Mouse (Mus musculus): Measurements from ENCODE around the gene Il11ra2. TPM values are rescaled to one million over a fixed set of nuclear protein-coding genes. Genes with fewer than 3 reads are reported as not detected.

The Il11ra2 gene
- polyA plus RNA-seq, 1 experiment from 2014 or later: not detected

Other genes with a start within 250 kb of the Il11ra2 start
- gene Gm21586, start 222.5 kb downstream of the Il11ra2 start, polyA plus RNA-seq (2015; fragmentation: Nextera tagmentation; extraction: Ambion mirVana): not detected in 2 replicates
- gene Gm2163, start 195.1 kb downstream of the Il11ra2 start, polyA plus RNA-seq (2015; fragmentation: Nextera tagmentation; extraction: Ambion mirVana): 0.13 and 0.14 TPM in 2 replicates
- not detected in 2 replicates for gene Fam205a2, start 133.7 kb downstream of the Il11ra2 start, polyA plus RNA-seq (2015; fragmentation: Nextera tagmentation; extraction: Ambion mirVana)
- gene Gm10591, start 49.7 kb downstream of the Il11ra2 start, polyA plus RNA-seq (2015; fragmentation: Nextera tagmentation; extraction: Ambion mirVana): not detected in 2 replicates
- not detected in 2 replicates for gene Gm2564, start 32.2 kb downstream of the Il11ra2 start, polyA plus RNA-seq (2015; fragmentation: Nextera tagmentation; extraction: Ambion mirVana)
- gene Ccl27b, start 6.6 kb downstream of the Il11ra2 start, polyA plus RNA-seq (2015; fragmentation: Nextera tagmentation; extraction: Ambion mirVana): not detected in 2 replicates
- 0.86 TPM in 1 of 2 replicates, not detected in the other for gene 4930578G10Rik, start 73.7 kb upstream of the Il11ra2 start, polyA plus RNA-seq (2015; fragmentation: Nextera tagmentation; extraction: Ambion mirVana)
- gene Ccl19, start 94.7 kb upstream of the Il11ra2 start, polyA plus RNA-seq (2015; fragmentation: Nextera tagmentation; extraction: Ambion mirVana): not detected in 2 replicates
- gene Ccl21a, start 112.1 kb upstream of the Il11ra2 start, polyA plus RNA-seq (2015; fragmentation: Nextera tagmentation; extraction: Ambion mirVana): 0.58 and 0.62 TPM in 2 replicates
- gene Fam205a1, start 192.0 kb upstream of the Il11ra2 start, polyA plus RNA-seq (2015; fragmentation: Nextera tagmentation; extraction: Ambion mirVana): 0.15 TPM in 1 of 2 replicates, not detected in the other
- gene Gm12394, start 194.9 kb upstream of the Il11ra2 start, polyA plus RNA-seq (2015; fragmentation: Nextera tagmentation; extraction: Ambion mirVana): 0.24 and 0.49 TPM in 2 replicates
- 1.4 and 1.6 TPM in 2 replicates for gene Fam205c, start 212.3 kb upstream of the Il11ra2 start, polyA plus RNA-seq (2015; fragmentation: Nextera tagmentation; extraction: Ambion mirVana)